Comparison of ENCODE assay signal across 25 mouse cellular contexts in the genomic region with DNA sequence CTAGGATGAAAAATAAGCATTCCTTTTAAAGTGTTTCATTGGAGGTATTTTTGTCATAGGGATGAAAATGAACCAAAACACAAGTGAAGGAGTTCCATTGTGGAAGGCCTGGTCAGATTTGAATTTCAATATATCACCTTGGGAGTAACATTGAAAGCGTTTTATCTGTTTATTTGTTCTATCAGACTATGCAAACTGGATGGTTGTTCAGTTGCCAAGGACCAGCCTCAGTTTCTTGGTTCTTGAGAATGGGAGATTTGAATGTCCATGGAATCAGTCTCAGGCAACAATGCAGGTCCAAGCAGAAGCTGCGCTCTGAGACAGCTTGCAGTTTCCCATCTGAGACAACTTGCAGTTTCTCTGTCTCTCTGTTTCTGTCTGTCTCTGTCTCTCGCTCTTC.
"Had no signal": no experiment of that assay in that cellular context is flagged by ENCODE, and none has a peak within 500 bp of the region (broad histone marks: within the 10 kb centered on the region; RNA-seq: fewer than 3 reads in every experiment).

No protein-coding gene starts in this region.

- H3K4me3 ChIP-seq: heart, adult 2 months; heart, embryonic 13.5 days; heart, embryonic 15.5 days; hindbrain, embryonic 13.5 days; hindbrain, embryonic 15.5 days; kidney, embryonic 15.5 days; limb, embryonic 13.5 days; limb, embryonic 15.5 days; liver, embryonic 12.5 days had no signal

- H3K4me1 ChIP-seq: heart, embryonic 15.5 days; hindbrain, embryonic 15.5 days; kidney, embryonic 15.5 days; limb, embryonic 13.5 days; limb, embryonic 15.5 days; liver, embryonic 12.5 days had no signal

- H3K9ac ChIP-seq: heart, embryonic 13.5 days; heart, embryonic 15.5 days; hindbrain, embryonic 13.5 days; hindbrain, embryonic 15.5 days; kidney, embryonic 15.5 days; limb, embryonic 13.5 days; limb, embryonic 15.5 days; liver, embryonic 12.5 days had no signal

- ATAC-seq: hindbrain, postnatal 0 days; intestine, embryonic 16.5 days; liver, embryonic 12.5 days had no signal

- H3K9me3 ChIP-seq: heart, embryonic 13.5 days; heart, embryonic 15.5 days; hindbrain, embryonic 13.5 days; hindbrain, embryonic 15.5 days; kidney, embryonic 15.5 days; limb, embryonic 13.5 days; limb, embryonic 15.5 days; liver, embryonic 12.5 days had no signal

- DNase-seq: gastrocnemius, postnatal 14 days; gastrocnemius, postnatal 36 days; heart, adult 11 months; heart, adult 2 months; heart, postnatal 14 days; heart, postnatal 36 days; kidney, adult 11 months; kidney, adult 2 months; kidney, adult 9 months; kidney, postnatal 14 days; kidney, postnatal 36 days; layer of hippocampus, adult 9-11 months; layer of hippocampus, postnatal 36 days; left cerebral cortex, postnatal 4 days had no signal

- H3K36me3 ChIP-seq: heart, embryonic 13.5 days; heart, embryonic 15.5 days; hindbrain, embryonic 13.5 days; hindbrain, embryonic 15.5 days; kidney, embryonic 15.5 days; limb, embryonic 13.5 days; limb, embryonic 15.5 days; liver, embryonic 12.5 days had no signal

- H3K27ac ChIP-seq: heart, adult 2 months; heart, embryonic 13.5 days; heart, embryonic 15.5 days; hindbrain, embryonic 13.5 days; hindbrain, embryonic 15.5 days; hindbrain, postnatal 0 days; kidney, embryonic 15.5 days; kidney, postnatal 0 days; limb, embryonic 13.5 days; limb, embryonic 15.5 days; liver, embryonic 12.5 days had no signal
